Mouse (Mus musculus) midbrain, embryonic 11.5 days (tissue): ENCODE results near the gene Bdkrb2. TPM values are rescaled to one million over a fixed set of nuclear protein-coding genes. Genes with fewer than 3 reads are reported as not detected.

ENCODE experiments used
- ATAC-seq: fragments of 200-750 bp; cut with Nextera tagmentation; 2 replicates; pipeline ENCODE4 v1.8.0; 2017; ENCODE audit warnings: moderate TSS enrichment, moderate library complexity; ENCODE audit not compliant: low FRiP score
- DNase-seq: peaks from one replicate; pipeline ENCODE4 v3.0.0; 2015; ENCODE audit warnings: low spot score; ENCODE audit errors: missing footprints
- H3K27ac ChIP-seq: fragments of 300-500 bp; sonication (generic); 2 replicates; pipeline ENCODE4 v1.5.1; 2014; ENCODE audit warnings: low read depth, low read length
- H3K27me3 ChIP-seq: fragments of 300-500 bp; sonication (generic); 2 replicates; pipeline ENCODE4 v1.6.1; 2014; ENCODE audit warnings: mild to moderate bottlenecking, low read length, moderate library complexity, mixed read lengths; ENCODE audit not compliant: control insufficient read depth, insufficient read depth
- H3K36me3 ChIP-seq: fragments of 300-500 bp; sonication (generic); 2 replicates; pipeline ENCODE4 v1.6.1; 2014; ENCODE audit warnings: mild to moderate bottlenecking, low read length, moderate library complexity, mixed read lengths; ENCODE audit not compliant: control insufficient read depth, insufficient read depth
- H3K4me1 ChIP-seq: fragments of 300-500 bp; sonication (generic); 2 replicates; pipeline ENCODE4 v1.6.1; 2014; ENCODE audit warnings: low read length; ENCODE audit not compliant: control insufficient read depth, insufficient read depth
- H3K4me2 ChIP-seq: fragments of 300-500 bp; sonication (generic); 2 replicates; pipeline ENCODE4 v1.6.1; 2014; ENCODE audit warnings: mild to moderate bottlenecking, moderate library complexity
- H3K4me3 ChIP-seq: fragments of 300-500 bp; sonication (generic); 2 replicates; pipeline ENCODE4 v1.5.1; 2014; ENCODE audit warnings: low read depth, low read length
- H3K9ac ChIP-seq: fragments of 300-500 bp; sonication (generic); 2 replicates; pipeline ENCODE4 v1.6.1; 2014; ENCODE audit warnings: low read length
- H3K9me3 ChIP-seq: fragments of 300-500 bp; sonication (generic); 2 replicates; pipeline ENCODE4 v1.6.1; 2016; ENCODE audit warnings: low read length; ENCODE audit not compliant: control insufficient read depth
- WGBS: fragments of 180-500 bp; shearing (Covaris S2); extraction: QIAGEN DNeasy Blood & Tissue Kit; methylation state at CpG from one replicate; pipeline ENCODE4 v1.1.7; 2014; 5-methylcytosine and 5-hydroxymethylcytosine counted together
- polyA plus RNA-seq: library from polyadenylated mRNA; unstranded; fragments of >200 nt; fragmentation: Nextera tagmentation; extraction: Ambion mirVana; gene quantifications from 2 replicates; pipeline ENCODE4 v1.2.1, GENCODE M21; 2014

Gene Bdkrb2
- 0.10 and 0.12 TPM in 2 replicates for polyA plus RNA-seq

DNA sequence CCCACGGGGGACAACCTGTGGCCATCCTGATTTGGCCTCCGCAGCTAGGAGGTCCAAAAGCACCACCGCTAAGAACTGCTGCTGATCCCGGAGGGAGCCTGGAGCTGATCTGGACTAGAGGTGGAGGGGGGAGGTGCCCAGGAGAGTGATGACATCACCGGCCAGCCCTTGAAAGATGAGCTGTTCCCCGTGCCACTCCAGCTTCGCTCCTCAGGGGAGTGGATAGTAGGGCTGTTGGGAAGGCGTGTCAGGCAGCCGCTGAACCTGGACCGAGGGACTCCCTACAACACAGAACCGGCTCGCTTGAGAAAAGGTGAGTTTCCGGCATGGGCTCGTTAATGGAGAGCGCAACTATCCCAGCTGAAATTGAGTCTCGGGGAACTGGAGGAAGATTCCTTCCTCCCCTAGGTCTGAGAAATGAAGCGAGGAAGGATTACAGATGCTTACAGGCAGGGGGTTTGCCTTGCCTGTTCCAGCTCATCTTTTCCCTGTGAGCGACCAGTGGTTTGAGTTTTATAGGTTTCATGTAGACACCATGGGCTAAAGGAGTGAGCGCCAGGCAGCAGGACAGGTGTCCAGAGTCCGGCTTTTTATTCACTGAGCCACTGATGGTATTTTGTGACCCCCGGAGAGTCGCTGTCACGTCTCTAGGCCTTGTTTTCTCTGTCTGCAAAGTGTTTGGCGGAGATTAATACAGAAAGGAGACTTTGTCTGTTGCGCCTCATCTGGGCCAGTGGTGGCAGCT, at the start of gene Bdkrb2:
Bdkrb2 (plus strand) TSS at position 291 of the 745 bp plus-strand sequence.
- Histone ChIP-seq H3K9ac (peak within 1 kb of the TSS; percentile 31), H3K4me1 (peaks cover 11% of the 10 kb centered on the region), H3K9me3 (no peaks in the 10 kb centered on the region), H3K27ac (no peak within 1 kb of the TSS), H3K4me2 (peak within 1 kb of the TSS; percentile 64), H3K27me3 (peaks cover 23% of the 10 kb centered on the region), H3K4me3 (peak within 1 kb of the TSS; percentile 32), H3K36me3 (no peaks in the 10 kb centered on the region)
- DNase-seq (peak; percentile 93), ATAC-seq (peak; percentile 80)
- WGBS, result 2% methylated on average over 25 of the region's 25 CpGs

DNA sequence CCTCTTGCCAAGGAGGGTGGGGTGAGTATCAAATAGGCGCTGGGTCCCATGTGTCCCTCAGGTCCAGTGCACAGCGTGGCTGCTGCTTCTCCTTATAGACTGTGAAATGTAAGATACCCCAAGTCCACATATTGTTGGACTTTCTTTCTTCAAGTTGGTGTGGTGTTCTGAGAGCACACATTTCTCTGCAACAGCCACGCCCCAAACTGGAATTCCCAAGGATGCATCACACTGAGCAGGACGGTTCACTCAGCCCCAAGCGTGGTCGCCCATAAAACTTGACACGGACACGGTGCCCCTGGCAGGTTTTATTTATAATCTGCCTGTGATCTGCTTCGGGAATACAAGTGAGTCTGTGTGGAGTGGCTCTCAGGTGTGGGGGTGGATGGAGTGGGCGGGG, 48.9 kb upstream of the Bdkrb2 start:
- no peaks in the 10 kb centered on the region for H3K36me3 ChIP-seq
- H3K9me3 ChIP-seq, result no peaks in the 10 kb centered on the region
- no peaks in the 10 kb centered on the region for H3K4me1 ChIP-seq
- DNase-seq (no peak), ATAC-seq (no peak)
- H3K27ac ChIP-seq, result no peak overlapping the region
- H3K4me2 ChIP-seq, result no peak overlapping the region
- H3K4me3 ChIP-seq, result no peak overlapping the region
- H3K9ac ChIP-seq, result no peak overlapping the region
- no peaks in the 10 kb centered on the region for H3K27me3 ChIP-seq
- 86% methylated on average over 10 of the region's 10 CpGs for WGBS

DNA sequence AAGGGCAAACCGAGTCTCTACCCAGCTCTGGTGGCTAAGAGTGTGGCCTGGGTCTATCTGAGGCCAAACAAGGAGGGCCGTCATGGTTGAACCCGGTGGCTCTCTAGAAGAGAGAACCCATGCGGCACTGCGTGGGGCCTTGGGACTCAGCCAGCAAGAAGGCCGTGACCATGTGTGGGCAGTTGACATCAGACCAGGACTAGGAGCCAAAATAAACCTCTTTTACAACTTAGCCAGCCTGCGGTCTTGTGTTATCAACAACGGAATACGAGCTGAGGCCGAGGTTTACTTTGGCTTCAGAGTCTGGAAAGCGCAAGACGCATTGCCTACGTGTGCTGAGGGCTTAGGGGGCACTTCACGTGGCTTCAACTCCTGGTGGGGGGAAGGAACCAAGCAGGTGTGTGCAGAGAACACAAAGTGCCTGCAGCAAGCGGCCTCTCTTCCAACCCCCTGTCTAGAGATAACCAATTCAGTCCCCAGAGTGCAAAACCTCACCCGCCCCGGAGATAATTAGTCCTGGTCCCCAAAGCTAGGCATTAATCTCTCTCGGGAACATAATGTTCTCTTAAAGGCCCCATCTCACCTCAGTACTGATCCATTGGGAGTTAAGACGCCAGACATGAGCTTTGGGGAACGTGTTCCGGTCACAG, 45.9 kb upstream of the Bdkrb2 start:
- no peaks in the 10 kb centered on the region for H3K36me3 ChIP-seq
- no peak overlapping the region for H3K4me3 ChIP-seq
- ATAC-seq (no peak), DNase-seq (no peak)
- H3K9me3 ChIP-seq, result no peaks in the 10 kb centered on the region
- H3K4me2 ChIP-seq, result no peak overlapping the region
- H3K27me3 ChIP-seq, result no peaks in the 10 kb centered on the region
- no peaks in the 10 kb centered on the region for H3K4me1 ChIP-seq
- no peak overlapping the region for H3K9ac ChIP-seq
- H3K27ac ChIP-seq, result no peak overlapping the region
- 91% methylated on average over 21 of the region's 21 CpGs for WGBS

DNA sequence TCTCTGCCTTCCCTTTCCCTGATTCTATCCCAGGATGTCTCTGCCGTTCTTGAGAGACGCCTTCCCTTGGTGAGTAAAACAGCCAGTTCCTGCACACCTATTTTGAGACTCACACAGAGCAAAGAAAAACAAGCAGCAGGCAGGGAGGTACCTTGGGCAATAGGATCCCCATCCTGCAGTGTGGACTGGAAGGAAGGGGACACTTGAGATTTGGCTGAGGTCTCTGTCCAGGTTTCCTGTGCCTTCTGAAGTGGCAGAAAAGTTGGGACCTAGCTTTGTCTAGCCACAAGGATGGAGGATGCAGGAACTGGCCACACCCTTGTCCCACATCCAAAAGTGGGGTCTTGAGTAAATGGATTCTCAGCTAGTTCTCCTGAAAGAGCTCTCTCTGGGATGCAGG, 43.2 kb upstream of the Bdkrb2 start:
- 66% methylated on average over 2 of the region's 2 CpGs for WGBS
- Histone ChIP-seq H3K9me3 (no peaks in the 10 kb centered on the region), H3K27ac (no peak overlapping the region), H3K4me1 (no peaks in the 10 kb centered on the region), H3K9ac (no peak overlapping the region), H3K27me3 (no peaks in the 10 kb centered on the region), H3K4me3 (no peak overlapping the region), H3K36me3 (no peaks in the 10 kb centered on the region), H3K4me2 (no peak overlapping the region)
- DNase-seq (no peak), ATAC-seq (no peak)

DNA sequence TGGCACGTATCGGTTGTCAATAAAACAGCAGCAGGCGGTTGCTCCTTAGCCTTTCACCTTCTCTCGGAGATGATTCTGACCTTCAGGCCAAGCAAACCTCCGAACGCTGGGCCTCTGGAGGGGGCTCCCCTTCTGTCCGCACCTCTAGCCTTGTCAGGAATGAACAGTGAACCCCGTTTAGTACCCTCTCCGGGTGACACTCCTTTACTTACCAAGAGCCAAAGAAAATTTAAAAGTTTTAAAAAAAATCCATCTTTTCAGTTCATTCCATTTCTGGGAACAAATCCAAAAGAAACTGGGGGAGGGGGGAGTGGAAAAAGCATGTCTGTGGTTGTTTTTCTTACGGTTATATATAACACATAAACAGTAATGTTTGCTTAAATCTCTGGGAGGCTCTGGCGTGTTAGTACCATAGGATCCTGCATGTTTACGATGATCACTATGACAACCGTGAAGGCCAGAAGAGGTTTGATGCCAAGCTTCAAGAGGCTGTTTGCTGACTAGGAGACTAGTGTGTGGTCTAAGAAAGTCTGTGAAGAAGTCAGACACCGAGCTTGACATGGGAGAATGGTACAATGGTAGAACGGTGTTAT, 41.8 kb upstream of the Bdkrb2 start:
- Histone ChIP-seq H3K9me3 (no peaks in the 10 kb centered on the region), H3K27me3 (no peaks in the 10 kb centered on the region), H3K4me1 (no peaks in the 10 kb centered on the region), H3K4me3 (no peak overlapping the region), H3K36me3 (no peaks in the 10 kb centered on the region), H3K9ac (no peak overlapping the region), H3K4me2 (no peak overlapping the region), H3K27ac (no peak overlapping the region)
- ATAC-seq (no peak), DNase-seq (no peak)
- 80% methylated on average over 15 of the region's 15 CpGs for WGBS

DNA sequence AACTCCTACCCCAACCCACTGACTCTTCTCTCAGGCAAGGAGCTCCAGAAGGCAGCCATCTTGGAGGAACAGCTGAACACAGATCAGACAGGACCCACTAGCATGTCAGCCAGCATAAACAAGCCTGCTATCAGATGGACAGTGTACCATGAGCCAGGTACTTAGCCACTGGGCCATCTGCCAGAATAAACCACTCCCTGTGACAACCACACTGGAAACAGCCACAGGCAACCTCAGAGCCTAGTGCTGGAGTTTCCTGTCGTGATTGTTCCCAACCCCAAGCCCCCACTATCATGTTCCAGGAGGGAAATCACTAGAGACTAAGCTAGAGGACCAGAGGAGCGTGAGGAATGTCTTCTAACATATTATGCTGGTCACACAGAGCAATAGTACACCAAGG, 39.3 kb upstream of the Bdkrb2 start:
- no peak overlapping the region for H3K4me2 ChIP-seq
- H3K27me3 ChIP-seq, result no peaks in the 10 kb centered on the region
- no peak overlapping the region for H3K27ac ChIP-seq
- ATAC-seq (no peak), DNase-seq (no peak)
- no peak overlapping the region for H3K4me3 ChIP-seq
- WGBS, result 67% methylated on average over 2 of the region's 2 CpGs
- no peaks in the 10 kb centered on the region for H3K36me3 ChIP-seq
- H3K4me1 ChIP-seq, result no peaks in the 10 kb centered on the region
- no peak overlapping the region for H3K9ac ChIP-seq
- H3K9me3 ChIP-seq, result no peaks in the 10 kb centered on the region

DNA sequence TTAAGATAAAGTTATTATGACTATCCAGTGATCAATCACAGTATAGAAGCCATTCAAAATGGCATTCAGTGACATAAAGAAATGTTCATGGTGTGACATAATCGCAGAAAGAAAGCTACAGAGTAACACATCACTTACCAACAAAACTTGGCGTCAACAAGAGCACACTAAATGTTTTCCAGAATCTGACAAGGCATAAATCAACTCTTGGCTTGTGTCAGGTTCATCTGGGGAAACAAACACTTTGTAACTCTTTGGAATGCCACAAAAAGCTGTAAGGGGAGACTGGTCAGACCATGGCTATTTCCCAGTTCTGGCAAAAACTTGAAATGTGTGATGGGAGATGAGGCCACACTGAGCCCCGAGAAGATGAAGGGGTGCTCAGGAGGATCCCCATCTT, 36.8 kb upstream of the Bdkrb2 start:
- 91% methylated on average over 3 of the region's 3 CpGs for WGBS
- H3K27me3 ChIP-seq, result no peaks in the 10 kb centered on the region
- H3K36me3 ChIP-seq, result no peaks in the 10 kb centered on the region
- H3K4me2 ChIP-seq, result no peak overlapping the region
- no peak overlapping the region for H3K27ac ChIP-seq
- H3K4me1 ChIP-seq, result no peaks in the 10 kb centered on the region
- H3K4me3 ChIP-seq, result no peak overlapping the region
- DNase-seq, result no peak
- H3K9me3 ChIP-seq, result no peaks in the 10 kb centered on the region
- no peak overlapping the region for H3K9ac ChIP-seq
- ATAC-seq, result no peak

DNA sequence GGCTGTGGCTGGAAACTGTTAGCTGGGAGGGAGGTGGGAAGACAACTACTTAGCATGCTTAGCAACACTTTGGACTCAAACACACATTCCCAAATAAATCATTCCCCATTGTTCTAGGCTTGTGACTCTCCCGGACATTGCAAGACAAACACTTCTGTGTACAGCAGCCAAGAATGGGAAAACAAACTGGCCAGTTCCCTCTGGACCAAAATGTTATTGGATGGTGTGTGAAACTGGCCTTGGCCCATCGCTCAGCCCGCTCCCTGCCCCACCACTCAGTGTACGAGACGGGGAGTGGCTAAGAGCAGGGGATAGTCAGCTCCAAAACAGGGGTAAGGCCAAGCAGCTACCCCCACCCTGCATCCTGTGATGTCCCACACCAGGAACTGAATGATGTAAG, 36.2 kb upstream of the Bdkrb2 start:
- Histone ChIP-seq H3K9me3 (no peaks in the 10 kb centered on the region), H3K27me3 (no peaks in the 10 kb centered on the region), H3K9ac (no peak overlapping the region), H3K4me1 (no peaks in the 10 kb centered on the region), H3K4me2 (no peak overlapping the region), H3K4me3 (no peak overlapping the region), H3K36me3 (no peaks in the 10 kb centered on the region), H3K27ac (no peak overlapping the region)
- DNase-seq (no peak), ATAC-seq (no peak)
- 81% methylated on average over 5 of the region's 5 CpGs for WGBS

DNA sequence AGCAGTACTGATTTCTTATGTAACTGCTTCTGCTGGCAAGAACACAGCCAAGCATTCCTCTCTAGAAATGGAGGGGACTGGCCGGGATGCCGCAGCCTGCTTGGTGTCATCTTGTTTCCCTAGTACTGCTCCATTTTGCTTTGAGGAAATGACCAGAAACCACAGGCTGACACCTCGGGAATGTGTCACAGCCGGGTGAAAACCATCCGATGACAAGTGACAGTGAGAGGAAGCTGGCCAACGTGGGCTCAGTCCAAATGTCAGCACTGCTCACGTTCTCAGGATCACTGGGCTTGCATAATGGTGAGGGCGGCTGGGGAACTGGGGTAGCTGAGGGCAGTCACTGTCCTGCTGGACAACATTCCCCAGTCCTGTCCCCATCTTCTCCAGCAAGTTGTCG, 33.5 kb upstream of the Bdkrb2 start:
- Histone ChIP-seq H3K36me3 (no peaks in the 10 kb centered on the region), H3K27me3 (no peaks in the 10 kb centered on the region), H3K27ac (no peak overlapping the region), H3K9ac (no peak overlapping the region), H3K9me3 (no peaks in the 10 kb centered on the region), H3K4me1 (0 out of 2 replicates have a peak, but pooled peaks cover 2% of the 10 kb centered on the region), H3K4me3 (no peak overlapping the region), H3K4me2 (no peak overlapping the region)
- DNase-seq, result no peak
- 67% methylated on average over 9 of the region's 9 CpGs for WGBS
- ATAC-seq, result no peak
